Mouse (Mus musculus) T-helper 17 cell (primary cell): Measurements from ENCODE around the gene Dpp8.
"Not testable (repeated sequence)": the region's sequence is repeated elsewhere in the genome, so short reads cannot be mapped to it uniquely, and the experiment has no call there.

Experiments used
- in situ Hi-C, 2 experiments: fragments of 300-600 bp; cut with MboI, MseI; formaldehyde crosslinking; loops; 1 replicate in 1 of 2; 2 replicates in 1 of 2; pipeline ENCODE4 v1.15.1; 2025; ENCODE audit warnings: high pct_unique_total_duplicates in 2 of 2

The Dpp8 gene

DNA sequence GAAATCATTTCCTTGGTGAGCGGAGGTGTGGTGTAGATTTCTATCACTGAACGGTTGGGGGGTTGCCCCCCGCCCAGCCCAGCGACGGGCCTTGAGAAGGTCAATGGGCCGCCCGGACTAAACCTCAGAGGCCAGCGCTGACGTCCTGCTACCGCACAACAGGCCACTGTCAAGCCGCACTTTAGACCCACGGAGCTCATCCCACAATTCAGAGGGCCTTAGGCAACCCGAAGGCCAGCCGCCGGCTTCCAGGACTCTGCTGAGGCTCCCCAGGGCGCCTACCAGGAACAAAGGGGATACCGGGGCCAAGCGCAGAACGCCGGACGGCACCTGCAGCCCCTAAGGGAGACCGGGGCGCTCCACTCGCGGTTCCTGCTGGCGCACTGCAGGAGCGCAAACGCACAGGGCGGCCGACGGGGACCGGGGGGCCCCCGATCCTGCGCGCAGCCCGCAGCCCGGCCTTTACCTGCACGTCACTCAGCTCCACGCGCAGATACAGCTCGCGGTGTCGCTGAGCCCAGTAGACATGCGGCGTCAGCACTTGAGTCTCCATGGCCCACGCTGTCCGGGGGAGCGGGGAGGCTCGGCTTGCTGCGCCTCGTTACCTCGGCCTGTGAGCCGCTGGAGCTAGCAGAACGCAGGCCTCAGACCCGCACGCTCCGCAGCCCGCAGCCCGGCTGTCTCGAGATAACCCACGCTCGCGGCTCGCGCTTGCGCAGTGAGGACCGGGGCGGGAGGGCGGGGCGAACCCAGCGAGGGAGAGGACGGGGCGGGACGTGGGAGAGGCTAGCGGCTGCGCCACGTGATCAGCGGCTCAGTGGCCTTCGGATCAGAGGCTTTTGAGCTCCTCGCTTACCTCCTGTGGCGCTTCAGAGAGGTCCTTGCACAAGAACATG, 11.0 kb upstream of the Dpp8 start, which contains the start of gene Hacd3:
Gene Hacd3 (minus strand): TSS at position 703 of the 896 bp plus-strand sequence.
- in situ Hi-C loops: loop anchor here (10.0 to 25.0 kb wide), 2 partner anchors 1284 to 1914 kb away; no protein-coding TSS in a partner anchor

DNA sequence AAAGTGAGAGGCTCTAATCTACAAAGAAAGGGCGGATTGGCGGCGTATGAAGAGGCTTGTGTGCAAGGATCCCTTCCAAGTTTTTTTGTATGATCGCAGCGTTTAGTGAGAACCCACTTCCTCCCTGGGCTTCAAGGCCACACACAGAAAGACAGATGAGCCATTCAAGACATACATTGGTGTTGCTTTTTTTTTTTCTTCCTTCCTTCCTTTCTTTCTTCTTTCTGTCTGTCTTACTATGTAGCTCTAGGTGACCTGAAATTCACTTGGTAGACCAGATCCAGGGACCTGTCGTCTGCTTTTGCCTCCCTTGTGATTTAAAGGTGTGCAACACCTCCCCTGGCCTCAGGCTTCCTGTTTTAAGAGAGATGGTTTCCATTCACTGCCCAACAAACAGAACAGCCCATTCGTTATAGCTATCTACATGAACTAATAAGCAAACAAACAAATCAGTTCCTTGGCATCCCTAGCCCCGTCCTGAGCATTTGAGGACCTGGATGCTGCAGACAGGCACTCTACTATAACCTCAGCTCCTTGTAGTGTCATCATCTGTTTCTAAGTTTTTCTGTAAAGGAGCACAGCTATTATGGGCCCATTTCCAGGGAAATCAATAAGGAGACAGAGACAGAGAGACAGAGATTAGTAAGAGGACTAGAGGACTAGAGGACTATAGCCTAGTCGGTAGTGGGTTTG, 10.2 kb upstream of the Dpp8 start:
- in situ Hi-C loops: loop anchor here (10.0 to 25.0 kb wide), 2 partner anchors 1285 to 1913 kb away; no protein-coding TSS in a partner anchor

DNA sequence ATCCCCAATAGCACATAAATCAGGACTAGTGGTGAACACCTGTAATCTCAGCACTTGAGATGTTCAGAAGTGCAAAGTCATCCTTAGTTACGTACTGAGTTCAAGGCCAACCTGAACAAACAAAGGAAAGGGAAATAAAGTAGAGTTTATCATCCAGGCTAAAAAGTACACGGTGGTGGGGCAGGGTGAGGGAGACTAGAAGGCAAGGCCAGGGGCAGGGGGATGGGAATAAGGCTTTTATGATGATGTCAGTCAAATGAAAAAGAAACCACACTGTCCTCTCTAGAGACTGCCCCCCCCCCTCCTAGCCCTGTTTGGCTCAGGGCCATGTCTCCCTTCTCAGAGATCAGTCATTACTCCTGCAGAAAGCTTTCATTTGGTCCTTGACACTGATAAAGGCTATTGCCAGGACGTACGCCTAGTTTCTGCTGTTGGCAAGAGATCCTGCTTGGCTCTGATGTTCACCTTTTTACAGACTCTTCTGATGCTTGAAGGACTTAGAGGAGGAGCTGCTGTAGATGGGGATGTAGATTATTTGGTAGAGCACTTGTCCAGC, 9.6 kb upstream of the Dpp8 start:
- in situ Hi-C loops: loop anchor here (10.0 to 25.0 kb wide), 2 partner anchors 1285 to 1912 kb away; no protein-coding TSS in a partner anchor

DNA sequence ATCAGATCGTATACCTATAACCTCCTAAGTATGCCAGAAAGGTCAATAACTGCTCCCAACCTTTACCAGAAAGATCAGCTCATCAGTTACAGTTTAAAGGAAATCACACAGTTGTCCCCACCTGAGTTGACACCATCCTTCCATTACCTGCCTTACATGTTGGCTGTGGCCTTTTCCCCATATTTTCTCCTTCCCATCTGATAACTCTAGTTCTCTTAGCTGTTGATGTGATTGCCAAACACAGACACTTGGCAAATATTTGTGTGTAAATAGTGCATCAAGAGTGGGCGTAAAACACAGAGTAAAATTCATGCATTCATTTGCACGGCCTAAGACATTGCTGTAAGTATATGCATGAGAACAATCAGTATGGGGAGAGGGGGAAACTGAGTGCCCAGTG, 8.8 kb upstream of the Dpp8 start:
- in situ Hi-C loops: loop anchor here (10.0 to 25.0 kb wide), 2 partner anchors 1286 to 1911 kb away; no protein-coding TSS in a partner anchor

DNA sequence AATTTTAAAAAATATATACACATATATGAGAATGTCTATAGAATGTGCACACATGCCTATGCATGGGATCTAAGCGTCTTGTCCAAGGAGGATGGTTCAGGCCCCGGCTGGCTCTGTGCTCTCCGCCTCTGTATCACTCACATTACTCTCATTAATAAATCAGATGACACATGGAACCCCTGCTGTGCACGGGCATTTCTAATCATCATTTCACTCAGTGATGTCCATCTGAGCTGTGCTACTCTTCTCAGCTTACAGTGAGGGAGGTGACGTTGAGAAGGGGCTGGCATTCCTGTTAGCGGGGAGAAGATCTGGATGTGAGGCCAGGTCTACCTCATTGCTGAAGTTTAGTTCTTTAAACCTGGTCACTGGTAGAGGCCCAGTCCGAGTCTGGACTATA, 5.0 kb upstream of the Dpp8 start:
- in situ Hi-C loops: loop anchor here in 1 of 2 experiments (10.0 kb wide), 1 partner anchor 1908 kb away; no protein-coding TSS in a partner anchor

DNA sequence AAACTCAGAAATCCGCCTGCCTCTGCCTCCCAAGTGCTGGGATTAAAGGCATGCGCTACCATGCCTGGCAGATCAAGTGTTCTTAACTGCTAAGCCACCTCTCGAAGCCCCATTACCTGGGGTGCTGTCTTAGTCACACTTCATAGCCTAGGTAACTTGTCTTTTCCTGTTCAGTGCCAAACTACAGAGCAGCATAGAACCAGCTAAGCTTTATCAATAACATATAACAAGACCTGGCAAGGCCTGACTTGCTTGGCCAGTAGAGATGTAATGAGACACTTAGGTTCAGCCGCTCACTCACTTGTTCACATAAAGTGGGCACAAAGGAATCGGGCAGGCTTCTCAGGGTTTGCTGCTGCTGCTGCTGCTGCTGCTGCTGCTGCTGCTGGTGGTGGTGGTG, 3.9 kb upstream of the Dpp8 start:
- in situ Hi-C loops: loop anchor here in 1 of 2 experiments (10.0 kb wide), 1 partner anchor 1906 kb away; no protein-coding TSS in a partner anchor

DNA sequence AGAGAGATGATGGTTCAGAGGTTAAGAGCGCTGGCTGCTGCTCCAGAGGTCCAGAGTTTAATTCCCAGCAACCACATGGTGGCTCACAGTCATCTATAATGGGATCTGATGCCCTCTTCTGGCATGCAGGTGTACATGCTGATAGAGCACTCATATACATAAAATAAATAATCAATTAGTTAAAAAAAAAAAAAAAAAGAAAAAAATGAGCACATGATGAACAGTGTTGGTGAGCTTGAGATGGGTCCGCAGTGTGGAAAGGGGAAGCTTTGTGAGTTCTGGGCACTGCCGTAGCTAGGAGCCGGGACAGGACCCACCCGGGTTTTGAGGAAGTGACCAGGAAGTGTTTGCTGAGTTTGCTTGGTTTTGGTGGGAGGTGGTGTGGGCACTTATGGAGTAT, 859 bp upstream of the Dpp8 start:
- in situ Hi-C loops: not testable (repeated sequence)

DNA sequence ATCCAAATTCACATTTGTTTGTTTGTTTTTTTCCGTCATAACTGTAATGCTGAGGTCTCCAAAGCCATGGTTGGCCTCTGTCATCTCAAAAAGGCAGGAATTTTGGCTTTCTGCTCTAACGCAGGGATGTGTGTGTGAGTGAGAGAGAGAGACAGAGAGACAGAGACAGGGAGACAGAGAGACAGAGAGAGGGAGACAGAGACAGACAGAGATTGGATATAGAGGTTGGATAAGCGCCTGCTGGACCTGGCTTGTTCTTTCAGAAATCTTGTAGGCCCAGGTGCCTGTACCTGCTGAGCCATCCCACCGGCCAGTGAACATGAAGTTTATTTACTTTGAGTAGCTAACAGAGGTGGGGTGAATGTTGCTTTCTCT, 333 bp upstream of the Dpp8 start:
- in situ Hi-C loops: no loop called here

DNA sequence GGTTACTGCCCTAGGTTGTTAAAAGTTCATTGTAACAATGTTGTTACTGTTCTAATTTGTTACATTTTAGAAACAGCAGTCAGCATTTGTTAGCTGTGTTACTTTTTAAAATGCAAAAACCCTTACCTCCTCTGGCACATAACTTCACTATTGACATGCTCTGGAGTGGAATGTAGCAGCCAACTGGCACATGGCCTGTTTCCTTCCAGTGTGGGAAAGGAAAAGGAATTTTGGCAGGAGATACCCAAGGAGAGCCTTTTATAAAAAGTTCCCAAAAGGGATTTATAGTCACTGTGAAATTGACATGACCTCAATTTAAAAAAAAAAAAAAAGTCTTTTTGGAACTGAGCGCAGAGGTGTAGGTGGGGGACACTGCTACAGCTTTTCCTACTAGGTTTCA, 4.2 kb downstream of the Dpp8 start:
- in situ Hi-C loops: no loop called here

DNA sequence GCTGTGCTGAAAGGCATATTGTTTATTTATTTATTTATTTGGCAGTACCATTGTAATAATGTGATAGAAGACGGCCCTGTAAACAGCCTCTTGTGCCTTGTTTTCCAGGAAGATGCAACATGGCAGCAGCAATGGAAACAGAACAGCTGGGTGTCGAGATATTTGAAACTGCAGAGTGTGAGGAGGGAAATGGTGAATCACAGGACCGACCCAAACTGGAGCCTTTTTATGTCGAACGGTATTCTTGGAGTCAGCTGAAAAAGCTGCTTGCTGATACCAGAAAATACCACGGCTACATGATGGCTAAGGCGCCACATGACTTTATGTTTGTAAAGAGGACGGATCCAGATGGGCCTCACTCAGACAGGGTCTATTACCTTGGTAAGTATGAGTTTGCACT, 4.6 kb downstream of the Dpp8 start:
- in situ Hi-C loops: no loop called here

DNA sequence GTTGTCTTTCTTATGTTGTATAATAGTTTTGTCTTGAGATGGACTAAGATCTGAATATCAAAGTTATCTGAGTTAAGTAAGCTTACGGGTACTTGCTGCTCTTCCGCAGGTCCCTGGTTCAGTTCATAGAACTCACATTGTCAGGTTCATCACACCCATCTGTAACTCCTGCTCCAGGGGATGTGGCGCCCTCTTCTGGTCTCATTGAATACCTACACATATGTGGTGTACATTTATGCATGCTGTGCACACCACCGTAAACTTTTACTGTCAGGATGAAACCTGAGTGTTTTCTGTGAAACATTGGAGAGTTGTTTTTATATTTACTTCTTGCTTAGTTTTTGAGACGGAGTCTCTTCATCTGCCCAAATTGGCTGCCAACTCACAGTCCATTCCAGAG, 9.2 kb downstream of the Dpp8 start:
- in situ Hi-C loops: loop anchor here in 1 of 2 experiments (10.0 kb wide), 1 partner anchor 887 kb away; no protein-coding TSS in a partner anchor

DNA sequence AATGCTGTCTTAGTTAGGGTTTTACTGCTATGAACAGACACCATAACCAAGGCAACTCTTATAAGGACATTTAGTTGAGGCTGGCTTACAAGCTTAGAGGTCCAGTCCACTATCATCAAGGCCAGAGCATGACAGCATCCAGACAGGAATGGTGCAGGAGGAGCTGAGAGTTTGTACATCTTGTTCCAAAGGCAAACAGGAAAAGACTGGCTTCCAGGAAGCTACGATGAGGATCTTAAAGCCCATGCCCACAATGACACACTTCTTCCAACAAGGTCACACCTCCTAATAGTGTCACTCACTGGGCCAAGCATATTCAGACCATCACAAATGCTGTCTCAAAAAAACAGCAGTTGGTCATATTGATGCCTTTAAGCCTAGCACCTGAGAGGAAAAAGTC, 14.8 kb downstream of the Dpp8 start:
- in situ Hi-C loops: loop anchor here in 1 of 2 experiments (10.0 kb wide), 1 partner anchor 892 kb away; no protein-coding TSS in a partner anchor

DNA sequence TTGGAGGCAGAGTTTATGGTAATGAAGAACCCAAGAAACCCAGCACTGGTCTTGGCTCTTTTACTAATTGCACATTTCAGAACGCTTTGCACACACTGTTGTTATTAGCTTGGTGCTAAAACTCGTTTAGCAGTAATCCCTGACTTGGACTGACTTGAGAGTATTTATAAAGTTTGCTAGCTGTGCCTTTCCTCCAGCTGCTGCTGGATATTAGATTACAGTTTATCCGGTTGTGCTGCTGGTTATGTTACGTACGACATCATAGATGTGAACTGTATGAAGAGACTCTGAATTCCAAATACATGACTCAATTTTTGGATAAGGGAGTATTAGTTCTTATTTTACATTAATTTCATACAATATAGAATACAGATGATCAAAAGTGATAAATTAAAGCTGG, 17.2 kb downstream of the Dpp8 start:
- in situ Hi-C loops: loop anchor here in 1 of 2 experiments (10.0 kb wide), 1 partner anchor 895 kb away; no protein-coding TSS in a partner anchor

DNA sequence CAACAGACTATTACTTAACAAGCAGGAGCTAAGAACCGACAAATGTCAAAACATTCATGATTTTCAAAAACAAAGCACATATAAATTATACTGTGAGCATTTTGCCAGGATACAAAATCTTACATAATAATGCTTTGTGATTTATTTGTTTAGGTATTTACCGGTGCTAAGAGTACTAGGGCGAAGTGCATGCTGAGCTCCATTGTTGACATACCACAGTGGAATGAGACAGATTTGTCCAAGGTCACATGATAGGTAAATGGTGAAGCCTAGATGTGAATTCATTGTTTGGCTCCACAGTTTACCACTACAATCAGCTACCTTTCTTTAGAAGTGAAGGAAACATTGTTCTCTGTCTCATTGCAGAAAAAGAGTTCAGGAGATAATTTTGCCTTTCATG, 18.8 kb downstream of the Dpp8 start:
- in situ Hi-C loops: no loop called here

DNA sequence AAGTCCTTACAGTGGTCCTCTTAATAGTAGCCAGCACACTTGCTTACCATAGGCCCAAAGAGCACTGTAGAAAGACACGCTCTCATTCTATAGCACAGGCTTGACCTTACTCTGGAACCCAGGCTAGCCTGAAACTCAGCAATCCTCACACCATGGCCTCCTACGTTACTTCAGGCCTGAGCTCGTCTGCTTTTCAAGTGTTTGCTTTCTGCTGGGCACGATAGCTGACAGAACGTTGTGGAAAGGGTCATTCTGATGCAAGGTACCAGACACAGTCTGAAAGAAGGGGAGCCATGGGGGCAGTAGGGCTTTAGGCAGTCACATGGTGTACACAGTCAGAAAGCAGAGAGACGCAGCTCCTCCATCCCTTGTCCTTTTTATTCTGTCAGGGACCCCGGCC, 32.0 kb downstream of the Dpp8 start:
- in situ Hi-C loops: loop anchor here in 1 of 2 experiments (5.0 kb wide), 1 partner anchor 757 kb away; no protein-coding TSS in a partner anchor

DNA sequence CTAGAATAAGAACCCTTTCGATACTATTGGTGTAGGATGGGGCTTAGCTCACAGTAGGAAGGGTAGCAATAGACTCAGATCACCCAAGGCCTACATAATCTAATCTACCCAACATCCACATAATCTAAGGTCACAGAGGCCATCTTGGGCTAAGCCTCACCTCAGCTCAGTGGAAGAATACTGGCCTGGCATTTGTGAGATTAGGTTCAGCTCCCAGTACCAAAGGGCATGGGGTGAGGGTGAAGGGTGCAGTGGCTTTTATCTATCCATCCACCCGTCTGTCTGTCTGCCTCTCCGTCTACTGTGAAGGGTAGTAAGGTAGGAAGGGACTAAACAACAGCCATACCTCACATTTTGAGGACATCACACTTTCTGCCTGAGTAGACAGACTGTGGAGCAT, 38.4 kb downstream of the Dpp8 start:
- in situ Hi-C loops: no loop called here

DNA sequence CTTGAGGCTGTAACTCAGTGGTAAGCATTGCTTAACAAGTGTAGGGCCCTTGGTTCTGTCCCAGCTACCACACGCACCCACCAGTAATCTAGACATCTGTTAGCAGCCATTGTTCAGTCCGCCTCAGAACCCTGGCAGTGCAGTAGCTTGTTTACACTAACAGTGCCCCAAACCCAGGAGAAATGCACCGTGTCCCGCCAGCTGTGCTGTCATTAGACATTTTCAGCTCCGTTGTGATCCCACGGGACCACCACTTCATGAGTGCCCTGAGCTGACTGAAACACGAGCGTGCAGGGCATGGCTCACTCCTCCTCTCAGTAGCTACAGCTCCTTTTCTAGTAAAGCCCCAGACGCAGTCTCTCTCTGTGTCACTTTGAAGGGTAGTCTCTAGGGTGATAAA, 41.3 kb downstream of the Dpp8 start:
- in situ Hi-C loops: no loop called here

DNA sequence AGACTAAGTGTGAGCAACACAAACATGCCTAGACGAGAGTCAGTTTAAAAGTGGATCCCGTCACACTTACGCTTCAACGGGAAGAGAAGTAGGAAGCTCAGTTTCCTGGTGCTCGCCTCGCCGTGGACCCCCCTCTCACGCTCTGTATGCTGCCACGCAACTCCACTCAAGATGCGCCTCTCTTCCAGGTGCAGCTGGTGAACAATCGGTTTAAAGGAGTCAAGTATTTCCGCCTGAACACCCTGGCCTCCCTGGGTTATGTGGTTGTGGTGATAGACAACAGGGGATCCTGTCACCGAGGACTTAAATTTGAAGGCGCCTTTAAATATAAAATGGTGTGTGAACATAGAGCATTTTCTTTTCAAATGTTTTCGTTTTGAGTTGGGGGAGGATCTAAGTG, 42.0 kb downstream of the Dpp8 start:
- in situ Hi-C loops: no loop called here

DNA sequence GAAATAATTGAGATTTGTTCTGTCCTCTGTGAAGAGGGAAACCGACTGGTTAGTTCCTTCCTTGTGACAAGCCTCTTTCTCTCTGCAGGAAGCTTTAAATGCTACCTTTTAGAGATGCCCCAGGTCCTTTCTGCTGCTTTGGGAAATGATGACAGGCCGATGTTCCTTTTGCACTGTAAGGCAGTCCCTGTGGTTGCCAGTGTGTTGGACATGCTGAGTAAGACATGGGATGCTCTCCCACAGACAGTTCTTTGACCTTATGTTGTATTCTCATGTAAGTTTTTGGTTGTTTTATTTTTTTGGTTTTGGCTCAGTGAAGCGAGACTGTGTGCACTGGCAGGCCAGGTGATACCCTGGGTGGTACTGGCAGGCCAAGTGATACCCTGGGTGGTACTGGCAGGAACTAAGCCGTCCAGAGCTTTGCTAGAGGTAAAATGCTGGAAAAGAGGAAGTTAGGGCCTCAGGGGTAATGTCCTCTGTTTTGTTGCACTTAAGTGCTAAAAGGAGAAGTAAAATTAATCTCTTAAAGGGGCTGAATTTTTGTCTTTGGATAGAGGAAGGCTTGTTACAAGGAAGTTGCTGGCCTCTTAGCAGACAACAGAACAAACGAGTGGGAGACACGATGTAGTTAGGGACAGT, 42.8 kb downstream of the Dpp8 start:
- in situ Hi-C loops: no loop called here

DNA sequence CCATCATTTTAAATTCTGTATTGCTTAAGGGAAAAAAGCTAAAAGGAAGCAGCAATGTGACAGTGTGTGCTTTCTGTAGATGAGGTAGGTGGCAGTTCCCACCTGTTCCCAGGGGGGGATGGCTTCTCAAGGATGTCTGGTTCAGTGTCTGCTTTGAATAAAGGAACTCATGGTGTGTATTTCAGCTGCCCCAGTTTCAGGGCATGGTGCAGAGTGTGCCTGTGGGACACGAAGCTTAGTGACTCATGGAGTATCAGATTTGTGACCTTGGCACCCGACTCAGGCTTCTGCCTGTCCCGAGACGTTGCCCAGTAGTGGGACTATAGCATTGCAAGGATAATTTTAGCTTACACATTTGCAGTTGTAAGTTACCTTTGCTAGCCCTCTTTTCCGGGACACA, 45.3 kb downstream of the Dpp8 start:
- in situ Hi-C loops: no loop called here

DNA sequence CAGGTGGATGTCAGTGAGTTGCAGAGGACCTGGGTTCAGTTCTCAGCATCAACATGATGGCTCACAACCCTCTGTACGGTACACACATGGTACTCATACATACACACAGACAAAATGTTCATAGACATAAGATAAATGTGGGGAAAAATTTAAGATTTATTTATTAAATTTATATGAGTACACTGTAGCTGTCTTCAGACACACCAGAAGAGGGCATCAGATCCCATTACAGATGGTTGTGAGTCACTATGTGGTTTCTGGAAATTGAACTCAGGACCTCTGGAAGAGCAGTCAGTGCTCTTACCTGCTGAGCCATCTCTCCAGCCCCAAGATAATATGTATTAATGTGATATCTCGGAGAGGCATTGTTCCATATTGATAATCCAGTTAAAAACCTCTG, 47.9 kb downstream of the Dpp8 start:
- in situ Hi-C loops: not testable (repeated sequence)
